ENCODE assay signal across 27 mouse cellular contexts in genomic region chr2:157375051-157375450, GRCm38 (mm10). TPM values are rescaled to one million over a fixed set of nuclear protein-coding genes. Genes with fewer than 3 reads are reported as not detected.
DNase-seq lines count a peak whose midpoint lies in the region; ATAC-seq and TF ChIP-seq lines count a peak whose summit lies in the region.
"Had no signal": no experiment of that assay in that cellular context is flagged by ENCODE, and none has a peak within 500 bp of the region (broad histone marks: within the 10 kb centered on the region; RNA-seq: fewer than 3 reads in every experiment).

No protein-coding gene starts in this region.

- intact Hi-C loops in gastrocnemius, adult 2 months (cut with DNase I): no loop called here
- intact Hi-C loops in gastrocnemius, postnatal 36 days (cut with DNase I): no loop called here

- no peaks in the 10 kb centered on the region for H3K9me3 ChIP-seq in lung, postnatal 0 days (ENCODE audit: low read length)
- H3K9me3 ChIP-seq: hindbrain, embryonic 10.5 days; limb, embryonic 10.5 days had no signal

- H3ac ChIP-seq in myocyte (ENCODE audit: control insufficient read depth, insufficient read length): no peak overlapping the region

- H3K4me3 ChIP-seq in gastrocnemius, adult 2 months: no peak overlapping the region
- no peak overlapping the region for H3K4me3 ChIP-seq in lung, postnatal 0 days (ENCODE audit: low read depth, low read length)
- H3K4me3 ChIP-seq in lung, adult 2 months (replicated peaks; ENCODE audit: extremely low read depth, low read depth, low read length): no peak overlapping the region
- no peak overlapping the region for H3K4me3 ChIP-seq in myocyte
- H3K4me3 ChIP-seq: erythroblast, embryonic 14.5 days; left cerebral cortex, adult 2 months; limb, embryonic 10.5 days had no signal

- H3K79me2 ChIP-seq in myocyte (ENCODE audit: control insufficient read depth, insufficient read depth): peaks cover 61% of the 10 kb centered on the region

- 46% methylated on average over 7 of the region's 8 CpGs for WGBS in lung, postnatal 0 days
- 57% methylated on average over 8 of the region's 8 CpGs for WGBS in lung, adult 2 months

- H3K27me3 ChIP-seq in lung, postnatal 0 days (replicated peaks; ENCODE audit: insufficient read depth, low read length): no peaks in the 10 kb centered on the region
- no peaks in the 10 kb centered on the region for H3K27me3 ChIP-seq in myocyte (ENCODE audit: control insufficient read depth, insufficient read depth, insufficient read length)

- no peak overlapping the region for H3K9ac ChIP-seq in lung, postnatal 0 days (replicated peaks; ENCODE audit: low read depth)
- H3K9ac ChIP-seq: liver, postnatal 0 days had no signal

- no peaks in the 10 kb centered on the region for H3K36me3 ChIP-seq in lung, postnatal 0 days (ENCODE audit: insufficient read depth, low read length)
- H3K36me3 ChIP-seq in myocyte (ENCODE audit: control insufficient read depth, insufficient read depth): peaks cover 4% of the 10 kb centered on the region

- no peak for TF ChIP-seq POLR2A in lung, adult 2 months (IDR thresholded peaks at IDR 0.05; ENCODE audit: borderline replicate concordance, extremely low read depth, low read depth, low read length)
- TF ChIP-seq POLR2A in myocyte (IDR thresholded peaks at IDR 0.05; ENCODE audit: insufficient read length, low read depth): no peak

- peaks cover 8% of the 10 kb centered on the region; the same call in 1 of the 2 replicates for H3K4me1 ChIP-seq in lung, postnatal 0 days (ENCODE audit: insufficient read depth, low read depth, low read length)
- H3K4me1 ChIP-seq in lung, adult 2 months (ENCODE audit: control insufficient read depth, insufficient read depth, low read length): peaks cover 20% of the 10 kb centered on the region

- DNase-seq in gastrocnemius, adult 2 months: no peak
- DNase-seq in gastrocnemius, postnatal 36 days: no peak
- DNase-seq in lung, postnatal 0 days (ENCODE audit: low spot score): peak; percentile 59
- DNase-seq in lung, adult 2 months: no peak
- DNase-seq in Muller cell, postnatal 12 days (ENCODE audit: inconsistent ontology term): peak; percentile 31
- no peak for DNase-seq in embryo, embryonic 10.5 days (ENCODE audit: low spot score)
- DNase-seq in frontal cortex, adult 2 months (ENCODE audit: extremely low spot score in 1 of 2, low spot score in 1 of 2): no peak
- DNase-seq: cerebellum, adult 18-20 months; cerebellum, postnatal 36 days; kidney, adult 9 months; kidney, postnatal 25 days; liver, postnatal 0 days; right cerebral cortex, postnatal 14 days had no signal

- TF ChIP-seq EP300 in lung, postnatal 0 days (IDR thresholded peaks at IDR 0.05): no peak

- TF ChIP-seq CTCF in gastrocnemius, adult 2 months (IDR thresholded peaks at IDR 0.05): no peak
- TF ChIP-seq CTCF in lung, postnatal 0 days (IDR thresholded peaks at IDR 0.05): no peak
- no peak for TF ChIP-seq CTCF in lung, adult 2 months (IDR thresholded peaks at IDR 0.05; ENCODE audit: insufficient read depth, low read length)

- H3K4me2 ChIP-seq in lung, postnatal 0 days (replicated peaks; ENCODE audit: low read depth, low read length): no peak overlapping the region
- H3K4me2 ChIP-seq in myocyte (ENCODE audit: low read depth): peak overlapping the region; percentile 65

- peak; percentile 34; the same call in 1 of the 2 replicates for ATAC-seq in lung, postnatal 0 days
- ATAC-seq: forebrain, embryonic 16.5 days; liver, postnatal 0 days had no signal

- peak overlapping the region; percentile 48 for H3K27ac ChIP-seq in gastrocnemius, adult 2 months
- peak overlapping the region; percentile 71 for H3K27ac ChIP-seq in lung, postnatal 0 days (ENCODE audit: low read length)
- H3K27ac ChIP-seq: left cerebral cortex, adult 2 months; limb, embryonic 10.5 days had no signal

TF ChIP-seq in myocyte, 11 proteins besides CTCF, POLR2A, EP300 and RAD21:
- TF ChIP-seq TCF12 (IDR thresholded peaks at IDR 0.05; ENCODE audit: insufficient read depth, poor library complexity, severe bottlenecking): no peak
- TF ChIP-seq CEBPB (IDR thresholded peaks at IDR 0.05; ENCODE audit: insufficient read depth, poor library complexity, severe bottlenecking): no peak
- no peak for TF ChIP-seq REST (IDR thresholded peaks at IDR 0.05; ENCODE audit: insufficient read depth, insufficient read length)
- no peak for TF ChIP-seq USF1 (IDR thresholded peaks at IDR 0.05; ENCODE audit: low read depth)
- TF ChIP-seq SRF (IDR thresholded peaks at IDR 0.05; ENCODE audit: control insufficient read depth, insufficient read length, low read depth): no peak
- TF ChIP-seq POLR2AphosphoS2 (IDR thresholded peaks at IDR 0.05; ENCODE audit: insufficient read length, low read depth): no peak
- TF ChIP-seq MYOG (IDR thresholded peaks at IDR 0.05; ENCODE audit: control insufficient read depth in 1 of 3, insufficient read depth in 1 of 3, insufficient read length in 2 of 3, low read depth in 2 of 3): no peak
- no peak for TF ChIP-seq MYOD1 (IDR thresholded peaks at IDR 0.05; ENCODE audit: control insufficient read depth in 1 of 3, insufficient read length in 2 of 3, low read depth in 2 of 3)
- TF ChIP-seq E2F4 (IDR thresholded peaks at IDR 0.05; ENCODE audit: insufficient read depth): no peak
- TF ChIP-seq TCF3 (IDR thresholded peaks at IDR 0.05; ENCODE audit: insufficient read length, low read depth): no peak
- no peak for TF ChIP-seq MAX (IDR thresholded peaks at IDR 0.05; ENCODE audit: low read depth)

RNA-seq across cellular contexts. Expression of gene Manbal, which starts 7.7 kb away (rescaled TPM):
- total RNA-seq in gastrocnemius, adult 2 months (2021): 10 to 100 TPM; 13.5 TPM
- total RNA-seq in gastrocnemius, postnatal 36 days (2021): 10 to 100 TPM; 15.3 to 15.6 TPM
- 95.7 and 100 TPM in 2 replicates for polyA plus RNA-seq in lung, postnatal 0 days (2015; fragmentation: Nextera tagmentation; extraction: Ambion mirVana)
- 85.5 and 108 TPM in 2 replicates for polyA plus RNA-seq in lung, adult 2 months (2012; rRNA removed)
- polyA plus RNA-seq in myocyte (2012; fragmentation: generic; extraction: Trizol): 64.5 TPM
- 98.3 and 103 TPM in 2 replicates for polyA plus RNA-seq in frontal cortex, adult 2 months (2012; rRNA removed)

RNA-seq across cellular contexts. Expression of gene Ghrh, which starts 27.7 kb away (rescaled TPM):
- not detected for total RNA-seq in gastrocnemius, adult 2 months (2021)
- not detected for total RNA-seq in gastrocnemius, postnatal 36 days (2021)
- polyA plus RNA-seq in lung, postnatal 0 days (2015; fragmentation: Nextera tagmentation; extraction: Ambion mirVana): 0.70 and 0.79 TPM in 2 replicates
- not detected in 2 replicates for polyA plus RNA-seq in lung, adult 2 months (2012; rRNA removed)
- not detected for polyA plus RNA-seq in myocyte (2012; fragmentation: generic; extraction: Trizol)
- polyA plus RNA-seq in frontal cortex, adult 2 months (2012; rRNA removed): 1.4 and 3.6 TPM in 2 replicates
- total RNA-seq: adrenal gland, adult 18-20 months; adrenal gland, postnatal 4 days; gastrocnemius, adult 18-20 months; granulocyte monocyte progenitor cell, adult 5-6 weeks; left cerebral cortex, adult 2 months; liver, adult 2 months; megakaryocyte, adult 5-6 weeks; neutrophil, adult 5-6 weeks had no signal
- polyA plus RNA-seq: erythroblast, embryonic 14.5 days; heart, embryonic 16.5 days; hindbrain, embryonic 10.5 days; limb, embryonic 10.5 days; liver, adult 2 months; liver, postnatal 0 days had no signal

RNA-seq across cellular contexts. Expression of gene Src, which starts 43.2 kb away (rescaled TPM):
- 1 to 10 TPM; 2.2 to 2.8 TPM for total RNA-seq in gastrocnemius, adult 2 months (2021)
- total RNA-seq in gastrocnemius, postnatal 36 days (2021): 1 to 10 TPM; 2.9 to 3.5 TPM
- 16.4 and 18.2 TPM in 2 replicates for polyA plus RNA-seq in lung, postnatal 0 days (2015; fragmentation: Nextera tagmentation; extraction: Ambion mirVana)
- 59.8 and 62.3 TPM in 2 replicates for polyA plus RNA-seq in lung, adult 2 months (2012; rRNA removed)
- polyA plus RNA-seq in myocyte (2012; fragmentation: generic; extraction: Trizol): 20.3 TPM
- polyA plus RNA-seq in frontal cortex, adult 2 months (2012; rRNA removed): 82.0 and 91.2 TPM in 2 replicates

Comparison
In these comparisons a context has a peak if more than half of its experiments do, and no peak if none do; other contexts are left out.
1. DNase-seq: peak in lung, postnatal 0 days (single experiment) and Muller cell, postnatal 12 days (single experiment); none in gastrocnemius, adult 2 months (single experiment), gastrocnemius, postnatal 36 days (0 of 2), lung, adult 2 months (single experiment), embryo, embryonic 10.5 days (single experiment) and frontal cortex, adult 2 months (0 of 2).